In genomic region chr4:132823614-132824366, GRCm38 (mm10) we compare ENCODE assay signal across 9 mouse cellular contexts. TPM values are rescaled to one million over a fixed set of nuclear protein-coding genes. Genes with fewer than 3 reads are reported as not detected.
A peak's percentile ranks its signal among the peaks of the same experiment; 100 is the strongest.
DNase-seq lines count a peak whose midpoint lies in the region; ATAC-seq and TF ChIP-seq lines count a peak whose summit lies in the region.
"Had no signal": no experiment of that assay in that cellular context is flagged by ENCODE, and none has a peak within 500 bp of the region (broad histone marks: within the 10 kb centered on the region; RNA-seq: fewer than 3 reads in every experiment).

No protein-coding gene starts in this region.

- H3K4me2 ChIP-seq in lung, embryonic 14.5 days, result no peak overlapping the region

- no peaks in the 10 kb centered on the region; the same call in 1 of the 2 replicates for H3K9me3 ChIP-seq in lung, embryonic 14.5 days (ENCODE audit: low read depth, low read length)

- peak; percentile 92 for ATAC-seq in common myeloid progenitor, adult 5-6 weeks (replicated peaks; ENCODE audit: low read depth, poor library complexity, severe bottlenecking)
- peak; percentile 49; the same call in 1 of the 2 replicates for ATAC-seq in lung, embryonic 14.5 days (ENCODE audit: insufficient read depth)

- no peaks in the 10 kb centered on the region for H3K27me3 ChIP-seq in lung, embryonic 14.5 days (ENCODE audit: insufficient read depth, low read length)

- H3K4me3 ChIP-seq in lung, embryonic 14.5 days (ENCODE audit: low read depth, low read length), result no peak overlapping the region

- TF ChIP-seq CTCF in lung, embryonic 14.5 days (IDR thresholded peaks at IDR 0.05; ENCODE audit: low read depth), result peak; percentile 91

- DNase-seq in B cell, adult 2 months, result peak; percentile 92 to 93
- DNase-seq in ES-CJ7 (ENCODE audit: low read depth, low spot score), result peak; percentile 86
- peak; percentile 49 to 62 for DNase-seq in heart, adult 9 months (ENCODE audit: low spot score in 2 of 2)
- peak; percentile 18 to 70 for DNase-seq in layer of hippocampus, adult 18-20 months (ENCODE audit: low spot score in 2 of 2)
- peak; percentile 87 for DNase-seq in lung, embryonic 14.5 days
- peak; percentile 53 for DNase-seq in right cerebral cortex, postnatal 25 days
- peak; percentile 60 for DNase-seq in yolk sac, embryonic 10.5 days (ENCODE audit: low spot score)

- no peak overlapping the region for H3K9ac ChIP-seq in lung, embryonic 14.5 days

- no peak overlapping the region for H3K27ac ChIP-seq in lung, embryonic 14.5 days (ENCODE audit: low read depth)
- H3K27ac ChIP-seq: macrophage had no signal

- peaks cover 38% of the 10 kb centered on the region for H3K36me3 ChIP-seq in lung, embryonic 14.5 days (ENCODE audit: insufficient read depth)

- H3K4me1 ChIP-seq in lung, embryonic 14.5 days (ENCODE audit: insufficient read depth), result no peaks in the 10 kb centered on the region

- WGBS in lung, embryonic 14.5 days, result 70% methylated on average over 8 of the region's 8 CpGs

RNA-seq across cellular contexts. Expression of gene Ppp1r8, which starts 19.2 kb away (rescaled TPM):
- total RNA-seq in common myeloid progenitor, adult 5-6 weeks (2017), result 61.5 and 77.1 TPM in 2 replicates
- 10 to 100 TPM; 42.8 to 43.7 TPM for total RNA-seq in layer of hippocampus, adult 18-20 months (2021)
- 58.3 and 60.4 TPM in 2 replicates for polyA plus RNA-seq in lung, embryonic 14.5 days (2014; fragmentation: Nextera tagmentation; extraction: Ambion mirVana)

RNA-seq across cellular contexts. Expression of gene Themis2, which starts 27.6 kb away (rescaled TPM):
- 9.9 and 12.0 TPM in 2 replicates for total RNA-seq in common myeloid progenitor, adult 5-6 weeks (2017)
- total RNA-seq in layer of hippocampus, adult 18-20 months (2021), result 1 to 10 TPM in 1 of 2 experiments, under 1 TPM in 1; 0.43 to 1.1 TPM
- polyA plus RNA-seq in lung, embryonic 14.5 days (2014; fragmentation: Nextera tagmentation; extraction: Ambion mirVana), result 1.4 and 1.8 TPM in 2 replicates

RNA-seq across cellular contexts. Expression of gene Rpa2, which starts 55.7 kb away (rescaled TPM):
- 52.9 and 63.8 TPM in 2 replicates for total RNA-seq in common myeloid progenitor, adult 5-6 weeks (2017)
- total RNA-seq in layer of hippocampus, adult 18-20 months (2021), result 10 to 100 TPM; 14.4 to 16.4 TPM
- polyA plus RNA-seq in lung, embryonic 14.5 days (2014; fragmentation: Nextera tagmentation; extraction: Ambion mirVana), result 127 and 129 TPM in 2 replicates
